Mouse (Mus musculus) bone marrow macrophage, adult 2 months (primary cell): ENCODE results near the gene Tekt4. TPM values are rescaled to one million over a fixed set of nuclear protein-coding genes. Genes with fewer than 3 reads are reported as not detected.

Experiments
- H3K27ac ChIP-seq: 2 replicates; pipeline ENCODE4 v1.5.1; 2012; ENCODE audit warnings: low read depth, low read length; ENCODE audit not compliant: insufficient read depth
- H3K4me1 ChIP-seq: 2 replicates; pipeline ENCODE4 v1.6.1; 2012; ENCODE audit warnings: low read length; ENCODE audit not compliant: control insufficient read depth, insufficient read depth
- H3K4me3 ChIP-seq: 2 replicates; pipeline ENCODE4 v1.5.1; 2012; ENCODE audit warnings: mild to moderate bottlenecking, low read length, moderate library complexity; ENCODE audit not compliant: insufficient read depth
- CTCF ChIP-seq: IDR thresholded peaks from 2 replicates; pipeline ENCODE4 v1.5.1; 2012; ENCODE audit warnings: low read depth, mild to moderate bottlenecking, low read length, moderate library complexity
- POLR2A ChIP-seq: IDR thresholded peaks from 2 replicates; pipeline ENCODE4 v1.6.1; 2012; ENCODE audit warnings: mild to moderate bottlenecking, low read depth, low read length, borderline replicate concordance
- polyA plus RNA-seq: library from polyadenylated mRNA; stranded (reverse); fragments of >200 nt; gene quantifications from 2 replicates; pipeline ENCODE4 v1.2.4, GENCODE M21; 2012; ENCODE audit not compliant: missing spikeins, insufficient read depth, insufficient read length

Gene Tekt4
- polyA plus RNA-seq, 1 experiment: not detected

GRCm38 (mm10) chr17:25414917-25415316, 39.5 kb upstream of the Tekt4 start:
- Histone ChIP-seq H3K4me3 (no peak overlapping the region), H3K4me1 (no peaks in the 10 kb centered on the region)
- TF ChIP-seq CTCF (no peak), POLR2A (no peak)

GRCm38 (mm10) chr17:25415421-25415913, 38.9 kb upstream of the Tekt4 start:
- Histone ChIP-seq H3K27ac (no peak overlapping the region), H3K4me1 (no peaks in the 10 kb centered on the region), H3K4me3 (no peak overlapping the region)
- TF ChIP-seq POLR2A: no peak
- no peak for TF ChIP-seq CTCF

More at GRCm38 (mm10) chr17:25414917-25415316, 39.5 kb upstream of the Tekt4 start:
- no peak overlapping the region for H3K27ac ChIP-seq

GRCm38 (mm10) chr17:25416219-25416618, 38.2 kb upstream of the Tekt4 start:
- Histone ChIP-seq H3K4me1 (no peaks in the 10 kb centered on the region), H3K27ac (no peak overlapping the region), H3K4me3 (no peak overlapping the region)
- TF ChIP-seq CTCF (no peak), POLR2A (no peak)

- H3K4me1 ChIP-seq: no peaks in the 10 kb centered on the region
- no peak overlapping the region for H3K27ac ChIP-seq
- TF ChIP-seq POLR2A (no peak), CTCF (no peak)
- no peak overlapping the region for H3K4me3 ChIP-seq
Observed at GRCm38 (mm10) chr17:25417990-25418389, 36.4 kb upstream of the Tekt4 start.

GRCm38 (mm10) chr17:25418926-25419325, 35.5 kb upstream of the Tekt4 start:
- TF ChIP-seq POLR2A (no peak), CTCF (no peak)
- no peak overlapping the region for H3K4me3 ChIP-seq
- H3K4me1 ChIP-seq: no peaks in the 10 kb centered on the region
- no peak overlapping the region for H3K27ac ChIP-seq

- Histone ChIP-seq H3K4me1 (no peaks in the 10 kb centered on the region), H3K4me3 (no peak overlapping the region), H3K27ac (no peak overlapping the region)
- TF ChIP-seq CTCF (no peak), POLR2A (no peak)
Observed at GRCm38 (mm10) chr17:25420998-25421397, 33.4 kb upstream of the Tekt4 start.

- H3K4me3 ChIP-seq: no peak overlapping the region
- TF ChIP-seq POLR2A (no peak), CTCF (no peak)
- no peaks in the 10 kb centered on the region for H3K4me1 ChIP-seq
- H3K27ac ChIP-seq: no peak overlapping the region
Observed at GRCm38 (mm10) chr17:25424526-25425080, 29.8 kb upstream of the Tekt4 start.

- H3K4me3 ChIP-seq: no peak overlapping the region
- no peaks in the 10 kb centered on the region for H3K4me1 ChIP-seq
- H3K27ac ChIP-seq: no peak overlapping the region
- TF ChIP-seq POLR2A (no peak), CTCF (no peak)
Observed at GRCm38 (mm10) chr17:25425996-25426395, 28.4 kb upstream of the Tekt4 start.

GRCm38 (mm10) chr17:25427441-25427840, 27.0 kb upstream of the Tekt4 start:
- Histone ChIP-seq H3K27ac (no peak overlapping the region), H3K4me1 (no peaks in the 10 kb centered on the region), H3K4me3 (no peak overlapping the region)
- TF ChIP-seq POLR2A (no peak), CTCF (no peak)

- H3K4me3 ChIP-seq: no peak overlapping the region
- TF ChIP-seq POLR2A: no peak
- TF ChIP-seq CTCF: no peak
- H3K4me1 ChIP-seq: no peaks in the 10 kb centered on the region
- no peak overlapping the region for H3K27ac ChIP-seq
Observed at GRCm38 (mm10) chr17:25429240-25429639, 25.2 kb upstream of the Tekt4 start.

- H3K27ac ChIP-seq: no peak overlapping the region
- no peak overlapping the region for H3K4me3 ChIP-seq
- TF ChIP-seq CTCF: no peak
- H3K4me1 ChIP-seq: no peaks in the 10 kb centered on the region
Observed at GRCm38 (mm10) chr17:25429886-25430285, 24.5 kb upstream of the Tekt4 start.
